Mouse (Mus musculus): ENCODE measurements at regions not wholly inside any gene's neighbourhood (a gene's known extent, or its start where the extent isn't known, plus 50 kb on each side); places are given as distances from the start of the nearest gene placed in this dataset.
"Not testable (repeated sequence)": the region's sequence is repeated elsewhere in the genome, so short reads cannot be mapped to it uniquely, and the experiment has no call there.

GRCm38 (mm10) chr6:7790040-7790439 lies 54.6 kb upstream of the C1galt1 start:
- intact Hi-C loops (cut with DNase I) = no loop called here
- DNase-seq = no peak

- intact Hi-C loops (cut with DNase I) = no loop called here
- DNase-seq = no peak
These were observed 55.6 kb upstream of the C1galt1 start for GRCm38 (mm10) chr6:7789071-7789470.

GRCm38 (mm10) chr6:7785407-7785806 lies 59.2 kb upstream of the C1galt1 start:
- intact Hi-C loops (cut with DNase I) = no loop called here
- DNase-seq = no peak

- intact Hi-C loops (cut with DNase I) = no loop called here
- DNase-seq = no peak
These were observed 61.6 kb upstream of the C1galt1 start for GRCm38 (mm10) chr6:7783059-7783458.

- intact Hi-C loops (cut with DNase I) = no loop called here
- no peak for DNase-seq
These were observed 64.7 kb upstream of the C1galt1 start for GRCm38 (mm10) chr6:7779959-7780358.

DNA sequence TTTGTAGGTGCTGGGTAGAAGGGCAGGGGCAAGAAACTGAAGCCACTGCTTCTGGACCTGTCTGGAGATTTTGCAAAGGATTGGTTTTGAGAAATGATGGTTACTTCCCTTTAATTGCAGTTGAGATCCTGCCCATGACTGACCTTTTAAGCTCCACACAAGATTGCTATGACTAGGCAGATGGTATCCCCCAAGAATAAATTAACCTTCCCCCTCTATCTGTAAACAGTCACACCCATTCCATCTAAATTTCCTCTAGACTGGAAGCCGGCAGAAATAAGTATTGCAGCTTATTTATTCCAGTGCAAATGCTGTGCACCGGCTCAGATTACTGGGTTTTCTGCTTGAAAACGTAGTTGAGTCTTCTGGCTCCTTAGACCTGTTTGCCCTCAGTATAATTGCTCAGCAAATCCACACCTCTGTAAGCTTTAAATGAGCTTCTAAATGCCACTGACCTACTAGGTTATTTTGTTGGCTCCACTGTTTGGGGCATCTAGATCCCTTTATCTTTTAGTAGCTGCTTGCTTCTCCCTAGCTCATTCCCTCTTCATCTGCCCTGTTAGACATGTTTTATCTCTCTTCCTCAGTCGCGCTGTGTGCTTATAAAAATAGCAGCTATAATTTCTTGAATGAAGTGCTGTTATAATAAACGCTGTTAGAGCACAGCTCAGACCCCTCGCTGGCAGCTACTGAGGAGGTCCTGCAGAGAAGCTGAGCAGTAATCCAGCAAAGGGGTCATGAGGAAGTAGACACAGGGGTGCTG lies 65.8 kb upstream of the C1galt1 start:
- intact Hi-C loops (cut with DNase I) = no loop called here
- no peak for DNase-seq

- DNase-seq = peak; percentile 13 to 16
- intact Hi-C loops (cut with DNase I) = no loop called here
These were observed 75.4 kb upstream of the Asns start for GRCm38 (mm10) chr6:7768421-7768820.

DNA sequence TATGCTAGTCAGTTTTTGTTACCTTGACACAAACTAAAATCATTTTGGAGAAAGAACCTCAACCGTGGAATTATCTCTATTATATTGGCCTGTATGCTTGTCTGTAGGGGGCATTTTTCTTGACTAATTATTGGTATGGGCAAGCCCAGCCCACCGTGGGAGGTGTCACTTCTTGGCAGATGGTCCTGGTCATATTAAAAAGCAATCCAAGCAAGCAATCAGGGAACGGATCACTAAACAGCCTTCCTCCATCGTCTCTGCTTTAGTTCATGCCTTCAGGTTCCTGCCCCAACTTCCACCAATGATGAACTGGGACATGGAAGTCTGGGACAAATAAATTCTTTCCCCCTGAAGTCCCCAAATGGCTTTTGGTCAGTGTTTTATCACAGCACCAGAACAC lies 74.6 kb upstream of the Asns start:
- no peak for DNase-seq
- intact Hi-C loops (cut with DNase I) = no loop called here

DNA sequence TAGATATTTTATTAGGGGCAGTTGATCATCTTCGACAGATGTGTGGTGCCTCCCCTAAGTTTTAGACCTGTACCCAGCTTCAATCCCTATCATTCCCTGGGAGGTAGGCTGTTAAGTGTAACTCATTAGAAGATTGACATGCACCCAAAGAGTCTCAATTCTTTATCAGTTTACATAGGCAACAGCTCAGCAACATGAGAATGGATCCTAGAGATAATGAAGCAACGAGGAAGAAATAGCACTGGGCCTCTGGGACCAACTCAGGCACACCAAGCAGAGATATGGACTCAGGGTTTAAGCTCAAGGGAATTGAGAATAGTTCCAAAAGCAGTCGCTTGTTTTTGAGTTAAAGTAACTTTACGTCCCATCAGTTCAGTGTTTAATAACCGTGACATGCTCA lies 66.3 kb upstream of the Asns start:
- intact Hi-C loops (cut with DNase I) = no loop called here
- no peak for DNase-seq

DNA sequence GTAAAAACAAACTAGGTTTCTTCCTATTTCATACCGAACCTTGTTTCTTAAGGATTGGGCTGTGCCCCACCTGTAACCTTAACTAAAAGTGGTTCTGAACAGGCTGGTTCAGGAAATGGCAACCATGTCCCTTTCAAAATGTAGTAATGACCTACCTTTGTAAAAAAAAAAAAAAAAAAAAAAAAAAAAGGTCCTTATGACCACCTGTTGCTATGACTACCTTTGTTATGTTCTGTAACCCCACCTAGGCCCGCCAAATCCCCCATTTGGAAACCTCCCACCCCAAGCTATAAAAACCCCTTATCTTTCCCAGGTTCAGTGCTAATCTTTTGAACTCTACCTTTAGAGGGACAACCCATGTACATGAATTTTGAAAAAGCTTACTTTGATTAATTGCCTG lies 60.8 kb upstream of the Asns start:
- DNase-seq = no peak
- intact Hi-C loops (cut with DNase I) = no loop called here

DNA sequence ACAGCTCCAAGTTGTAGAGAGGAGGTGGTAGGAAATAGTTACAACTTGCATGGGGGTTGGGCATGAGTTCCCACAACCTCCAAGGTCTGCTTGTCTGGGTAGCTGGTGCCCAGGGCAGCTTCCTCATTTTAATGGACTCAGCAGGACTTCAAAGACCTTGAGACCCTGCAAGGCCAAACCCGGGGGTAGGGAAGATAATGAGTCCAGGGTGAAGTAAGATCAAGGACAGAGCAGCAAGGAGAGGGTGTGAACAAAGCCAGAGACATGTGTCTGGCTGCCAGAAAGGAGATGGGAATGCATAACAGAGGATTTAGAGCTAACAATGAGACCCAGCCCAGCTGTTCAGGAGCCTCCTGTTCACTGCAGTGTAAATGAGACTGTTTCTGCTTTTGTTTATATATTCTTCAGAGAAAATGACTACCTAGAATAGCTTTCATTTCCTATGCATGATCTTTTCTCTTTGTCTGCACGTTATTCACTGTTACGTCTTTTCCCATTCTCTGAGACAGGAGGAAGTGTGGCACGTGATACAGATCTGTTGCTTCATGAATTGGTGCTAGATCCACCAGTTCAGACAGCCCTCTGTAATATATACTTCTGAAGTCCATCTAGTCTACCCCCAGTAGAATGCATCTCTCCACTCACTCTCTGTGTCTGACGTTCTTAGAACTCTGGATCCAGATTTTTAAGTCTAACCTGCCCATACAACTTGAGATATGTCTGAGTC lies 60.0 kb upstream of the Asns start:
- DNase-seq = no peak
- intact Hi-C loops (cut with DNase I) = no loop called here

GRCm38 (mm10) chr6:7748536-7748935 lies 55.5 kb upstream of the Asns start:
- DNase-seq = no peak
- intact Hi-C loops (cut with DNase I) = no loop called here

- DNase-seq; intact Hi-C loops (cut with DNase I): not testable (repeated sequence)
These were observed 51.2 kb upstream of the Asns start for GRCm38 (mm10) chr6:7744257-7744656.
